Mouse (Mus musculus) heart, embryonic 13.5 days (tissue): Measurements from ENCODE around the gene Elf5. TPM values are rescaled to one million over a fixed set of nuclear protein-coding genes. Genes with fewer than 3 reads are reported as not detected.
A peak's percentile ranks its signal among the peaks of the same experiment; 100 is the strongest.

Source experiments
- ATAC-seq: fragments of 200-750 bp; cut with Nextera tagmentation; 2 replicates; pipeline ENCODE4 v1.8.0; 2017; ENCODE audit warnings: moderate TSS enrichment; ENCODE audit not compliant: insufficient number of reproducible peaks, low FRiP score, low TSS enrichment; ENCODE audit errors: extremely low read depth
- H3K27ac ChIP-seq: fragments of 300-500 bp; sonication (generic); replicated peaks from 2 replicates; pipeline ENCODE4 v1.5.1; 2015; ENCODE audit warnings: moderate library complexity, mild to moderate bottlenecking, inconsistent platforms
- H3K27me3 ChIP-seq: fragments of 300-500 bp; sonication (generic); replicated peaks from 2 replicates; pipeline ENCODE4 v1.6.1; 2015; ENCODE audit warnings: mild to moderate bottlenecking, inconsistent platforms
- H3K36me3 ChIP-seq: fragments of 300-500 bp; sonication (generic); 2 replicates; pipeline ENCODE4 v1.6.1; 2015; ENCODE audit warnings: mild to moderate bottlenecking, inconsistent platforms
- H3K4me1 ChIP-seq: fragments of 300-500 bp; sonication (generic); 2 replicates; pipeline ENCODE4 v1.6.1; 2015; ENCODE audit warnings: inconsistent platforms
- H3K4me2 ChIP-seq: fragments of 300-500 bp; sonication (generic); 2 replicates; pipeline ENCODE4 v1.6.1; 2015; ENCODE audit warnings: inconsistent platforms, mild to moderate bottlenecking, moderate library complexity
- H3K4me3 ChIP-seq: fragments of 300-500 bp; sonication (generic); 2 replicates; pipeline ENCODE4 v1.5.1; 2015; ENCODE audit warnings: moderate library complexity, mild to moderate bottlenecking, inconsistent platforms
- H3K9ac ChIP-seq: fragments of 300-500 bp; sonication (generic); 2 replicates; pipeline ENCODE4 v1.6.1; 2015; ENCODE audit warnings: inconsistent platforms, mild to moderate bottlenecking, moderate library complexity
- H3K9me3 ChIP-seq: fragments of 300-500 bp; sonication (generic); 2 replicates; pipeline ENCODE4 v1.6.1; 2016; ENCODE audit warnings: inconsistent platforms
- WGBS: fragments of 180-500 bp; shearing (Covaris S2); methylation state at CpG from one replicate; pipeline ENCODE4 v1.1.7; 2015; ENCODE audit warnings: mixed read lengths; 5-methylcytosine and 5-hydroxymethylcytosine counted together
- polyA plus RNA-seq: library from polyadenylated mRNA; unstranded; fragments of >200 nt; fragmentation: Nextera tagmentation; extraction: Ambion mirVana; gene quantifications from 2 replicates; pipeline ENCODE4 v1.2.1, GENCODE M21; 2015

Gene Elf5
- 0.17 TPM in 1 of 2 replicates, not detected in the other for polyA plus RNA-seq

DNA sequence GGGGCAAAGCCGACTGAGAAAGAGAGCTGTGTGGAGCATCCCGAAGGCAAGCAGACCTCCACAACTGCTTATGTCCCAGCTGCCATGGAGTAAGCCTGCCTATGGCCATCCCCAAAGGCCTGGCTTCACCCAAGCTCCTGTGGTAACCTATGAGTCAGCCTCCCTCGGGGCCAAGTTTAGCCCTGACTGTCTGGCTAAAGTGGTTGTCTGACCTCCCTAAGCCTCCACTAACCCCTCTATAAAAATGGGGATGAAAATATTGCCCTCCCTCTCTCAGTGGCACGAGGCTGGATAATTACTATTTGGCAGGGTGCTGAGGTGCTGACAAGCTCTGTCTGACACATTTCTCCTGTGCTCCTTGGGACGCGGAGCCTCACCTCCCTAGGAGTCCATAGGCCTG, at the start of gene Elf5:
Gene Elf5, plus strand, starts transcription at position 341 of the 400 bp plus-strand sequence.
- no peak for ATAC-seq
- no peaks in the 10 kb centered on the region for H3K9me3 ChIP-seq
- no peaks in the 10 kb centered on the region for H3K36me3 ChIP-seq
- H3K4me3 ChIP-seq = no peak within 1 kb of the TSS
- H3K4me2 ChIP-seq = no peak within 1 kb of the TSS
- peaks cover 16% of the 10 kb centered on the region for H3K4me1 ChIP-seq
- 0 out of 2 replicates have a peak, but pooled peaks cover 3% of the 10 kb centered on the region for H3K27me3 ChIP-seq
- WGBS = 61% methylated on average over 6 of the region's 6 CpGs
- no peak within 1 kb of the TSS for H3K27ac ChIP-seq
- no peak within 1 kb of the TSS for H3K9ac ChIP-seq

DNA sequence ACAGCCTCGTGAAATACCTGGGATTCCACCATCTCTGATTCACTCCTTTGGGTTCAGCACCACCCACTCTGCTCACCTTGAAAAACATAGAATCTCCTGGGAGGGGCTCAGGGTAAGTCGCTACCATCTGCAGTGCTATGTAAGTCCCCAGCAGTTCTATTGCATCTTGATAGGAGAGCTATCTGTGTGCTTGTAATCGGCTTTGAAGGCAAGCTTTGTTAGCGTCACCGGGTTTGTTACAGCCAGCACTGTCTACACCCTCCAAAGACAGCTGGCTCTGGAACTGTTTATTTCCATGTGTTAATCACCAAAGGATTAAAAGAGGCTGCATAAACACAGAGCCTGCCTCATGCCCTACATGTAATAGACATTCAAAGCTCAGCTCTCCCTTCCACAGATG, 38.9 kb upstream of the Elf5 start:
- Histone ChIP-seq H3K9me3 (no peaks in the 10 kb centered on the region), H3K36me3 (no peaks in the 10 kb centered on the region), H3K4me2 (no peak overlapping the region), H3K27me3 (peaks cover 24% of the 10 kb centered on the region; the same call in 1 of the 2 replicates), H3K4me3 (no peak overlapping the region), H3K27ac (no peak overlapping the region), H3K4me1 (no peaks in the 10 kb centered on the region), H3K9ac (no peak overlapping the region)
- 67% methylated on average over 5 of the region's 5 CpGs for WGBS
- no peak for ATAC-seq

DNA sequence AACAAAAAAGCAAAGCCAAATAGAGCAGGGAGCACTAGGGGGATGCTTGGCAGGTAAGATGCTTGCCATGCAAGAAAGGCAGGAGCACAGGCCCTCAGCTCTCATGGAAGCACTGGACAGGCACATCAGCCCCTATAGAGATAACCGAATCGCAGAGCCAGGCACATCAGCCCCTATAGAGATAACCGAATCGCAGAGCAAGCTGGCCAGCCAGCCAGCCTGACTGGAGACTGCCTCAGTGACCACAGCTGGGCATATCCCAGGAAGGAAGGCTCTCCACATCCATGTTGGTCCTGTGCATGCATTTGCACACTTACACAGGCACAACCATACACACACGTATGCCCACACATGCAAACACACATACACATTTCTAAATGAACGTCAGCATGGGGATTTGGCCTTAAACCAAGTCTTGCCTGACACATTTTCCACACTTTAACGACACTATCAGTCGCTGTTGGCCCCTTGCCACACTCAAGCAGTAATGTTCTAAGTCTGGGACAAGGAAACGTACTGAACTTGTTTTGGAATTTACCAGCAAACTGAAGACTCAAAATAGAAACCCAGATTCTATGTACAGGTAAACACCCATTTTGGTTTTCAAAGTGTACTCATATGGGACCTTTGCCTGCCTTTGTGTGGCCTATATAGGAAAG, 31.9 kb upstream of the Elf5 start:
- Histone ChIP-seq H3K9me3 (no peaks in the 10 kb centered on the region), H3K9ac (no peak overlapping the region; the same call in 1 of the 2 replicates), H3K27me3 (peaks cover 21% of the 10 kb centered on the region; the same call in 1 of the 2 replicates), H3K4me3 (no peak overlapping the region), H3K4me1 (peaks cover 19% of the 10 kb centered on the region), H3K36me3 (no peaks in the 10 kb centered on the region), H3K4me2 (peak overlapping the region; percentile 58), H3K27ac (peak overlapping the region; percentile 80)
- ATAC-seq = no peak
- 11% methylated on average over 9 of the region's 9 CpGs for WGBS

DNA sequence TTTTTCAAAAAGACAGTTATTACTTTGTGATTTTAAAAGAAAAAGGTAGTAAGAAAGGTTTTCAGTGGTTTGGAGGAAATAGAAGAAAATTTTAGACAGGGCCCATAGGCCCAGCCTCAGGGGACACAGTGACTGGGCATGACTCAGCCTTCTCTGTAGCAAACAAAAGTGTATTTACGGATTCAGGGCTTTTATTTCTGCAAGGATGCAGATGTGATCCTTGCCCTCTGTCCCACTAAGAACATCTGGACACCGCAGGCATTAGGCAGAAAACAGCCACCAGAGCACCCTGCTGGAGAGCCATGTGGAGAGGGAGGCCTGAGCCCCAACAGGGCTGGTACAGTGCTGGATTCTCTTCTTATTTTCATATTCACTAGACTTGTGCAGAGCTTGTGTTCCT, 29.3 kb upstream of the Elf5 start:
- no peak overlapping the region for H3K9ac ChIP-seq
- no peaks in the 10 kb centered on the region for H3K27me3 ChIP-seq
- no peak overlapping the region for H3K4me2 ChIP-seq
- peaks cover 19% of the 10 kb centered on the region for H3K4me1 ChIP-seq
- no peaks in the 10 kb centered on the region for H3K36me3 ChIP-seq
- H3K9me3 ChIP-seq = no peaks in the 10 kb centered on the region
- ATAC-seq = no peak
- WGBS = 78% methylated on average over 2 of the region's 2 CpGs
- no peak overlapping the region for H3K4me3 ChIP-seq
- no peak overlapping the region for H3K27ac ChIP-seq

DNA sequence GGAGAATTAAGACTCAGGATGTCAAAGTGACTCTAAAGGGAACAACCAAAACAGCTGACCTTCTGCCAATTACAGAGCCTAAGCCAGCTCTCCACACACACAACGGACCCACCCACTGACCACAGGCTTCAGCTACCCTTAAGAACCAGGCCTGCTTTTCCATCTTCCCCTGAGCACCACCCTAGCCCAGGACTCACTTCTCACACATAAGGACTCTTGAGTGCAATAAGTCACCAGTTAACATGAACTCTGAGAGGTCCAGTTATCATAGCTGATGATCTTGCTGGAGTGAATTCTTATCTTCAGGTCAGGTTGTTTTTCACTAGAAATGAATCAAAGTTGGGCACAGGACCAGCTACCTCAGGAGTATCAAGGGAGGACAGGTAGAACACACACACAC, 23.6 kb upstream of the Elf5 start:
- Histone ChIP-seq H3K27ac (no peak overlapping the region), H3K4me3 (no peak overlapping the region), H3K9me3 (no peaks in the 10 kb centered on the region), H3K9ac (no peak overlapping the region), H3K4me2 (no peak overlapping the region), H3K36me3 (no peaks in the 10 kb centered on the region), H3K27me3 (no peaks in the 10 kb centered on the region), H3K4me1 (no peaks in the 10 kb centered on the region)
- no peak for ATAC-seq
- WGBS = 72% methylated on average over 1 of the region's 1 CpGs

DNA sequence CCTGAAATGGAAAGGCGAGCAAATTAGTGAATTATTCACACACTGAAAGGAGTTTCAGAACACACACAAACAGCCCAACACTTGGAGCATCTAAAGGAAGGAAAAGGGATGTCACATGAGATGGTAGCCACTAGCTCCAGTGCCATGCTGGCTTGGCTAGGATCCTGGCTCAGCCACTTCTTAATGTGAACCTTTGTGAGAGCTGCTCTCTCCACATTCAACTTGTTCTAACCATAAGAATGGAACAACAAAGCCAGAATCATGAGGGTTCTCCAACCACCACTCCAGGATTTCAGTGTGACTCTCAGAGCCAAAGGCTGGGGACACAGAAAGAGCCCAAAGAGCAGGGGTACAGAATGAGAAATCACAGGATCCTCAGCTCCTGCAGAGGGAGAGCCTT, 23.2 kb upstream of the Elf5 start:
- no peak for ATAC-seq
- 66% methylated on average over 1 of the region's 1 CpGs for WGBS
- no peaks in the 10 kb centered on the region for H3K4me1 ChIP-seq
- H3K27me3 ChIP-seq = no peaks in the 10 kb centered on the region
- H3K36me3 ChIP-seq = no peaks in the 10 kb centered on the region
- no peaks in the 10 kb centered on the region for H3K9me3 ChIP-seq
- no peak overlapping the region for H3K27ac ChIP-seq
- no peak overlapping the region for H3K4me2 ChIP-seq
- H3K9ac ChIP-seq = no peak overlapping the region
- no peak overlapping the region for H3K4me3 ChIP-seq

DNA sequence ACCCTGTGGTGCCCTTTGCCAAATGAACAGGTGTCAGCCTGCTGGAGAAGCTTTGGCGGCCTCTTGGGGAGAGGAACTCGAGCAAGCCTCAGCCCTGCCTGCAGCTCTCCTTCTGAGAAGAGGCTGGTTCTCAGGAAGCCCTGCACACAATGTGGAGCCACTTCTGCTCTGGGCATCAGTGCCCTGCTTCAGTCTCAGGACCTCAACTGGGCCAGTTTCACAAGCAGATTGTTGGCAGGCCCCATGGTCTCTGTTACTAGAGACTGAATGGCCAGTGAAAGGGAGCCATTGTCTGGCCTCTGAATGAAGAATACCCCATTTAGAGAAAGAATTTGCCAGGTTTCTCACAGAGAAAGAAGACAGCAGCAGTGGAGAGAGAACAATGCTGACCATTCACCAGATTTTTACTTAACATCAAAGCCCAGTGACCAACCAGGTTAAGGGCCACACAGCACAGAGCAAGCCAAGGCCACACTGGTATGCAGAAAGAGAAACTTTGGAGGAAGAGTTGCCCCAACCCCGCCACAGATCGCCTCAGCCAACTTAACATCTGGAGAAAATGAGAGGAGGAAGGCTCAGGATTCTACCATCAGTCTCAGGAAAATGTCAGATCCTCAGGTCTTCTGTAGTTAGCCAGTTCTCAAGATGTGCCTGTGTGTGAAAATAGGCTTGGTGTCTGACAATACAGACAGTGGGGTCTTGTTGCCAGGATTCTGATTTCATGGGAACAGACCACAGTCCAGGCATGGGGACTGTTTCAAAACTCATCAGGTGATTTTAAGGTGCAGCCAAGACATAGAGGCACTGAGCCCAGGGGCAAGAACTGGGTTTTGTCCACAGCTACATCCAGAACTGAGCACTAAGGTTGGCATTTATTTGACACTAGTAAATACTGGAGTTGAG, 21.2 kb upstream of the Elf5 start:
- no peak overlapping the region for H3K27ac ChIP-seq
- H3K36me3 ChIP-seq = no peaks in the 10 kb centered on the region
- WGBS = 64% methylated on average over 4 of the region's 4 CpGs
- H3K9me3 ChIP-seq = 0 out of 2 replicates have a peak, but pooled peaks cover 4% of the 10 kb centered on the region
- H3K4me2 ChIP-seq = no peak overlapping the region
- H3K4me3 ChIP-seq = no peak overlapping the region
- no peak for ATAC-seq
- H3K4me1 ChIP-seq = no peaks in the 10 kb centered on the region
- H3K9ac ChIP-seq = no peak overlapping the region
- no peaks in the 10 kb centered on the region for H3K27me3 ChIP-seq

DNA sequence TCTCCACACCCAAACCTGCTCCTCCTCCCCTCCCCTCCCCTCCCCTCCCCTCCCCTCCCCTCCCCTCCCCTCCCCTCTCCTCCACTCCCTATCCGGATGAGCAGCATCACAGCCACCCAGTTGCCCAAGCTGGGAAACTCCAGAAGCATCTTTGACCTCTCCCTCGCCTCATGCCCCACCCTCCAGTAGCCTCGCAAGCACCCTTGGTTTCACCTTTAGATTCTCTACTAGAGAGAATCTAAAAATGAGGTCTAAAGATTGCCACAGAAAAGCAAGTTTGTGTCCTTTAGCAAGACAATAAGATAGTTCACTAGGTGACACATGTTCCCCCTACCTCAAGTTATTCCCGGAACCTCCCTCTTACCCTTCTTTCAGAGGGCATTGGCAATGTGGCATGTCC, 19.9 kb upstream of the Elf5 start:
- Histone ChIP-seq H3K27ac (no peak overlapping the region), H3K4me3 (no peak overlapping the region), H3K4me1 (no peaks in the 10 kb centered on the region), H3K4me2 (no peak overlapping the region), H3K9me3 (0 out of 2 replicates have a peak, but pooled peaks cover 4% of the 10 kb centered on the region), H3K27me3 (no peaks in the 10 kb centered on the region), H3K36me3 (no peaks in the 10 kb centered on the region), H3K9ac (no peak overlapping the region)
- WGBS = 59% methylated on average over 4 of the region's 4 CpGs
- no peak for ATAC-seq

DNA sequence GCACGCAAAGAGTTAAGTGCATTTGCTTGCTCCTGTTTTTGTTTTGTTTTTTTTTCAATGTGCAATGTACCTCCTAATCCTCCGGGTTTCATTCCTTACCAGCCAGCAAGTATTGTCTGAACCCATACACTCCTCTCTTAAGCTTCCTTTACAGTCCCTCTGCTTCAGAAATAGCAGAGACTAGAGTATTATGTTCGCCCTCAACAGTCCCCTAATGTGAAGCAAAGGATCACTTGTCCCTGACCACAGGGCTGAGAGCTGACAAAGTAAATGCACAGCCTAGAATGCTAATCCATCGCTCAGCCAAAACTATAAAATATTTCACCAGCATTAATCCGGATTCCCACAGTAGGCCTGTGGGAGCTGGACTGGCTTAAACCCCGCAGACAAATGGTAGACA, 13.4 kb upstream of the Elf5 start:
- no peak overlapping the region for H3K4me2 ChIP-seq
- H3K36me3 ChIP-seq = no peaks in the 10 kb centered on the region
- H3K9ac ChIP-seq = no peak overlapping the region
- H3K9me3 ChIP-seq = 0 out of 2 replicates have a peak, but pooled peaks cover 4% of the 10 kb centered on the region
- 71% methylated on average over 6 of the region's 6 CpGs for WGBS
- H3K4me1 ChIP-seq = no peaks in the 10 kb centered on the region
- ATAC-seq = no peak
- no peak overlapping the region for H3K27ac ChIP-seq
- no peak overlapping the region for H3K4me3 ChIP-seq
- no peaks in the 10 kb centered on the region for H3K27me3 ChIP-seq

DNA sequence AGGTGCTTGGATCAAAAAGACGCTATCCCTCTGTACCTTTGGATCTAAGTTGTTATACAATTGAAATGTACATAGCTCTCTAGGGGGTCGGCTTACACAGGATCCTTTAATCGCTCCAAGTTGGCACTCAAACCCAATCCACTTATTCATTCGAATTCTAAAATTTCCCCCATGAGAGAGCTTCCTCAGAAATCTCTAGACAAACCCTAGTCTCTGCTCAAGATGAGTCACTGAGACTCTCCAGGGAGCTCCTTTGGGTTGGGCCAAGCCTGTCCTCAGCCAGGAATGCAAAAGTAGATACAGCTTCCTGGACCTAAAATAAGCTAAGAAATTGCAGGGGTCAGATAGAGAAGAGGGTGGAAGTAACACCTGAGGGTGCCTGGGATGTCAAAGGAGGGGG, 10.8 kb upstream of the Elf5 start:
- 63% methylated on average over 4 of the region's 4 CpGs for WGBS
- no peak for ATAC-seq
- H3K4me1 ChIP-seq = no peaks in the 10 kb centered on the region
- no peaks in the 10 kb centered on the region for H3K27me3 ChIP-seq
- H3K36me3 ChIP-seq = no peaks in the 10 kb centered on the region
- H3K27ac ChIP-seq = no peak overlapping the region
- no peaks in the 10 kb centered on the region for H3K9me3 ChIP-seq
- H3K9ac ChIP-seq = no peak overlapping the region
- H3K4me3 ChIP-seq = no peak overlapping the region
- H3K4me2 ChIP-seq = no peak overlapping the region

DNA sequence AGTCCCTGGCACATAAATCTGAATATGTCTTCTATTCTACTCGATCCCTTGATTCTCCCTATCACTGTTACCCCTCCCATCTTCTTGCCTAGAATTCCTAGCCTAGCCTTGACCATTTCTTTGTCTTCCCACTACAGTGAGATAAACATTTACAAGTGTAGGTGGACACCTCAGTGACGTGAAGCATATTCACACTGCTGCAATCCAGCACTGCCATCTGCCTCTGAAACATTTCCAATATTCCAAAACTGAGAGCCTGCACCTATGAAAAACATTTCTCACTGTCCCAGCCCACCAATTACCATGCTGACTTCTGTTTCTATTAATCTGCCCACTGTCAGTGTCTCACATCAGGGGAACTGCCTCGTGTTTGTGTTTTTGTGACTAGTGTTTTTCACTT, 5.2 kb upstream of the Elf5 start:
- no peak overlapping the region for H3K27ac ChIP-seq
- H3K4me2 ChIP-seq = no peak overlapping the region
- no peaks in the 10 kb centered on the region for H3K4me1 ChIP-seq
- WGBS = 76% methylated on average over 3 of the region's 3 CpGs
- no peak for ATAC-seq
- H3K4me3 ChIP-seq = no peak overlapping the region
- H3K36me3 ChIP-seq = no peaks in the 10 kb centered on the region
- H3K27me3 ChIP-seq = no peaks in the 10 kb centered on the region
- no peaks in the 10 kb centered on the region for H3K9me3 ChIP-seq
- H3K9ac ChIP-seq = no peak overlapping the region
